Mouse (Mus musculus): Measurements from ENCODE around the gene Fbxw4.

DNA sequence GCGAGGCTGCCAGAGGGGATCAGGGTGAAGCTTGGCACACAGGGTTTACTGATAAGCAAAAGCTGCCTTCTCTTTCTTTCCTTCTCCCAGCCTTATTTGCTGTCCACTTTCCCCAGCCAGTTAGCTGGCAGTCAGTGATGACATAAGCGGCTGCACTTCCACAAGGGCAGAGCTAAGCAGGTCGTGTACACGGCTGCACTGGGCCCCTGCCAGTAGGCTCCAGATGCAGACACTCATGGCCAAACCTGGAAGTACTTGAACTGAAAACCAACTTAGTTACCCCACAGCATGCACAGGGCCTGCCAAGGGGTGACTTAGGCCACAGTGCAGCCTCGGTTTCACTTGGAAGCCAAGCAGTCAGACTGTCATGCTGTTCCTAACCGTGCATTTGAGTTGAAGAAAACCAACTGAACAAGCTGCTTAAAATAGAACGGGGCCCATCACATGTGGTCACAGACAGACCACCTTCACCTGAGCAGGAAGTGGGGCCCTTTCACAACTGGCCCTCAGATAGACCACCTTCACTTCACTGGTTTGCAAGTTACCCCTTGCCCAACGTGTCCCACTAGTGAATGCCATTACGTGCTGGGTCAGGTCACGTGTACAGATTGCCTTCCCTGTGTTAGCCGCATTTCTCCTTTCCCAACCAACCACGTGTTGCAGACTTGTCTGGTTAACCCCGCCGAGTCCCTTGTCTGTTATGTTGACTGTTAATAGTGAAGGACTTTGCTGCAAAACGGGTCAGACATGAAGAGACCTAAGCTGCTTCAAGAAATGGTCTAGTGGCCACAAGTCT lies 129.7 kb downstream of the Fbxw4 start:
- TF ChIP-seq CTCF (IDR thresholded peaks at IDR 0.05; ENCODE audit: insufficient read depth, low read depth, low read length): no peak
- no peak for TF ChIP-seq POLR2A (IDR thresholded peaks at IDR 0.05; ENCODE audit: insufficient read depth, low read depth, low read length)
